Mouse (Mus musculus): Measurements from ENCODE around the gene Fbxo6. TPM values are rescaled to one million over a fixed set of nuclear protein-coding genes. Genes with fewer than 3 reads are reported as not detected.
"Not testable (repeated sequence)": the region's sequence is repeated elsewhere in the genome, so short reads cannot be mapped to it uniquely, and the experiment has no call there.

Gene Fbxo6
- 14.9 and 15.1 TPM in 2 replicates for polyA plus RNA-seq (2015; fragmentation: Nextera tagmentation; extraction: Ambion mirVana)

- peak within 1 kb of the TSS; percentile 55 for H3K27ac ChIP-seq
These were observed at the start of gene Fbxo6 for GRCm38 (mm10) chr4:148151267-148152168. Gene Fbxo6 (minus strand): TSS chr4:148152140.

GRCm38 (mm10) chr4:148198721-148199120 is 46.8 kb upstream of the Fbxo6 start:
- Histone ChIP-seq H3K27me3 (peaks cover 23% of the 10 kb centered on the region), H3K9me3 (no peaks in the 10 kb centered on the region), H3K4me2 (no peak overlapping the region), H3K36me3 (no peaks in the 10 kb centered on the region), H3K9ac (no peak overlapping the region), H3K4me1 (no peaks in the 10 kb centered on the region), H3K27ac (no peak overlapping the region), H3K4me3 (no peak overlapping the region)
- 44% methylated on average over 10 of the region's 10 CpGs for WGBS
- no peak for ATAC-seq (ENCODE audit: insufficient number of reproducible peaks, insufficient read depth, low FRiP score, low TSS enrichment, low read depth)

More at GRCm38 (mm10) chr4:148151267-148152168, at the start of gene Fbxo6:
- H3K9me3 ChIP-seq = no peaks in the 10 kb centered on the region
- ATAC-seq (ENCODE audit: insufficient number of reproducible peaks, insufficient read depth, low FRiP score, low TSS enrichment, low read depth) = peak; percentile 76
- no peaks in the 10 kb centered on the region for H3K27me3 ChIP-seq
- H3K4me3 ChIP-seq = peak within 1 kb of the TSS; percentile 66
- H3K4me1 ChIP-seq = peaks cover 17% of the 10 kb centered on the region
- H3K9ac ChIP-seq = peak within 1 kb of the TSS; percentile 78
- peaks cover 23% of the 10 kb centered on the region for H3K36me3 ChIP-seq
- under 1% methylated on average over 62 of the region's 67 CpGs for WGBS
- peak within 1 kb of the TSS; percentile 96 for H3K4me2 ChIP-seq

- no peaks in the 10 kb centered on the region for H3K36me3 ChIP-seq
- no peaks in the 10 kb centered on the region for H3K9me3 ChIP-seq
- no peak overlapping the region for H3K9ac ChIP-seq
- peaks cover 22% of the 10 kb centered on the region for H3K27me3 ChIP-seq
- ATAC-seq (ENCODE audit: insufficient number of reproducible peaks, insufficient read depth, low FRiP score, low TSS enrichment, low read depth) = no peak
- no peak overlapping the region for H3K4me3 ChIP-seq
- no peak overlapping the region for H3K4me2 ChIP-seq
- H3K27ac ChIP-seq = no peak overlapping the region
- H3K4me1 ChIP-seq = no peaks in the 10 kb centered on the region
These were observed 42.5 kb upstream of the Fbxo6 start for GRCm38 (mm10) chr4:148194400-148194799.

GRCm38 (mm10) chr4:148192707-148193245 is 40.8 kb upstream of the Fbxo6 start:
- no peak overlapping the region for H3K27ac ChIP-seq
- ATAC-seq (ENCODE audit: insufficient number of reproducible peaks, insufficient read depth, low FRiP score, low TSS enrichment, low read depth) = no peak
- H3K36me3 ChIP-seq = no peaks in the 10 kb centered on the region
- no peaks in the 10 kb centered on the region for H3K4me1 ChIP-seq
- H3K9ac ChIP-seq = no peak overlapping the region
- no peak overlapping the region for H3K4me3 ChIP-seq
- H3K4me2 ChIP-seq = no peak overlapping the region
- 32% methylated on average over 11 of the region's 11 CpGs for WGBS
- H3K27me3 ChIP-seq = peaks cover 12% of the 10 kb centered on the region
- no peaks in the 10 kb centered on the region for H3K9me3 ChIP-seq

- H3K9ac ChIP-seq; ATAC-seq (ENCODE audit: insufficient number of reproducible peaks, insufficient read depth, low FRiP score, low TSS enrichment, low read depth); H3K36me3 ChIP-seq; H3K4me1 ChIP-seq; H3K9me3 ChIP-seq; H3K4me2 ChIP-seq; H3K27ac ChIP-seq; H3K4me3 ChIP-seq: not testable (repeated sequence)
- WGBS = 89% methylated on average over 1 of the region's 1 CpGs
- H3K27me3 ChIP-seq = peaks cover 39% of the 10 kb centered on the region
These were observed 36.8 kb upstream of the Fbxo6 start for GRCm38 (mm10) chr4:148188767-148189166.

GRCm38 (mm10) chr4:148185819-148186218 is 33.9 kb upstream of the Fbxo6 start:
- WGBS = 73% methylated on average over 4 of the region's 4 CpGs
- Histone ChIP-seq H3K4me3 (no peak overlapping the region), H3K4me1 (peaks cover 8% of the 10 kb centered on the region), H3K9ac (no peak overlapping the region), H3K27ac (no peak overlapping the region), H3K4me2 (no peak overlapping the region), H3K36me3 (no peaks in the 10 kb centered on the region), H3K27me3 (peaks cover 51% of the 10 kb centered on the region), H3K9me3 (no peaks in the 10 kb centered on the region)
- no peak for ATAC-seq (ENCODE audit: insufficient number of reproducible peaks, insufficient read depth, low FRiP score, low TSS enrichment, low read depth)

- H3K4me2 ChIP-seq = no peak overlapping the region
- WGBS = 23% methylated on average over 9 of the region's 9 CpGs
- no peak overlapping the region for H3K9ac ChIP-seq
- H3K36me3 ChIP-seq = no peaks in the 10 kb centered on the region
- peaks cover 55% of the 10 kb centered on the region for H3K27me3 ChIP-seq
- ATAC-seq (ENCODE audit: insufficient number of reproducible peaks, insufficient read depth, low FRiP score, low TSS enrichment, low read depth) = peak; percentile 38; the same call in 1 of the 2 replicates
- no peak overlapping the region for H3K27ac ChIP-seq
- no peak overlapping the region for H3K4me3 ChIP-seq
- H3K9me3 ChIP-seq = no peaks in the 10 kb centered on the region
- H3K4me1 ChIP-seq = peaks cover 8% of the 10 kb centered on the region
These were observed 32.6 kb upstream of the Fbxo6 start for GRCm38 (mm10) chr4:148184564-148184963.

- H3K4me3 ChIP-seq = no peak overlapping the region
- peaks cover 8% of the 10 kb centered on the region for H3K4me1 ChIP-seq
- peaks cover 70% of the 10 kb centered on the region for H3K27me3 ChIP-seq
- ATAC-seq (ENCODE audit: insufficient number of reproducible peaks, insufficient read depth, low FRiP score, low TSS enrichment, low read depth) = no peak
- H3K9ac ChIP-seq = no peak overlapping the region
- no peaks in the 10 kb centered on the region for H3K36me3 ChIP-seq
- WGBS = 37% methylated on average over 8 of the region's 8 CpGs
- no peaks in the 10 kb centered on the region for H3K9me3 ChIP-seq
- no peak overlapping the region for H3K4me2 ChIP-seq
- H3K27ac ChIP-seq = no peak overlapping the region
These were observed 30.4 kb upstream of the Fbxo6 start for GRCm38 (mm10) chr4:148182363-148182762.

GRCm38 (mm10) chr4:148181483-148181882 is 29.5 kb upstream of the Fbxo6 start:
- Histone ChIP-seq H3K4me2 (no peak overlapping the region), H3K9ac (no peak overlapping the region), H3K27me3 (peaks cover 69% of the 10 kb centered on the region), H3K4me3 (no peak overlapping the region), H3K27ac (no peak overlapping the region), H3K4me1 (peaks cover 8% of the 10 kb centered on the region), H3K36me3 (no peaks in the 10 kb centered on the region), H3K9me3 (no peaks in the 10 kb centered on the region)
- ATAC-seq (ENCODE audit: insufficient number of reproducible peaks, insufficient read depth, low FRiP score, low TSS enrichment, low read depth) = no peak
- 89% methylated on average over 12 of the region's 12 CpGs for whole genome bisulfite sequencing

GRCm38 (mm10) chr4:148177716-148178115 is 25.8 kb upstream of the Fbxo6 start:
- ATAC-seq (ENCODE audit: insufficient number of reproducible peaks, insufficient read depth, low FRiP score, low TSS enrichment, low read depth) = no peak
- no peaks in the 10 kb centered on the region for H3K36me3 ChIP-seq
- H3K9ac ChIP-seq = no peak overlapping the region
- H3K4me3 ChIP-seq = no peak overlapping the region
- peaks cover 10% of the 10 kb centered on the region for H3K4me1 ChIP-seq
- H3K27ac ChIP-seq = no peak overlapping the region
- H3K27me3 ChIP-seq = peaks cover 89% of the 10 kb centered on the region
- no peak overlapping the region for H3K4me2 ChIP-seq
- H3K9me3 ChIP-seq = no peaks in the 10 kb centered on the region

- ATAC-seq (ENCODE audit: insufficient number of reproducible peaks, insufficient read depth, low FRiP score, low TSS enrichment, low read depth); H3K4me3 ChIP-seq; H3K27ac ChIP-seq; H3K36me3 ChIP-seq; H3K9me3 ChIP-seq; H3K4me2 ChIP-seq; H3K9ac ChIP-seq: not testable (repeated sequence)
- 78% methylated on average over 5 of the region's 6 CpGs for WGBS
- Histone ChIP-seq H3K27me3 (peaks cover 91% of the 10 kb centered on the region), H3K4me1 (peaks cover 10% of the 10 kb centered on the region)
These were observed 24.7 kb upstream of the Fbxo6 start for GRCm38 (mm10) chr4:148176603-148177002.

GRCm38 (mm10) chr4:148174495-148174862 is 22.5 kb upstream of the Fbxo6 start:
- H3K27me3 ChIP-seq = peaks cover 97% of the 10 kb centered on the region
- no peak for ATAC-seq (ENCODE audit: insufficient number of reproducible peaks, insufficient read depth, low FRiP score, low TSS enrichment, low read depth)
- H3K9me3 ChIP-seq = no peaks in the 10 kb centered on the region
- no peak overlapping the region for H3K9ac ChIP-seq
- 0 out of 2 replicates have a peak overlapping the region, but pooled peaks have one; percentile 8 for H3K4me3 ChIP-seq
- H3K4me1 ChIP-seq = peaks cover 10% of the 10 kb centered on the region
- no peak overlapping the region for H3K27ac ChIP-seq
- WGBS = 7% methylated on average over 12 of the region's 12 CpGs
- peak overlapping the region; percentile 40 for H3K4me2 ChIP-seq
- no peaks in the 10 kb centered on the region for H3K36me3 ChIP-seq

All from embryonic facial prominence, embryonic 13.5 days (tissue).